Mouse (Mus musculus) liver, postnatal 0 days (tissue): ENCODE results near the gene Scgb2b11.
"Not testable (repeated sequence)": the region's sequence is repeated elsewhere in the genome, so short reads cannot be mapped to it uniquely, and the experiment has no call there.

Experiments used
- CTCF ChIP-seq: sonication (generic); IDR thresholded peaks from 2 replicates; pipeline ENCODE4 v1.5.1; 2016; ENCODE audit warnings: antibody characterized with exemption, low read depth
- EP300 ChIP-seq: IDR thresholded peaks from 2 replicates; pipeline ENCODE4 v1.6.1; 2016; ENCODE audit warnings: antibody characterized with exemption, low read depth, mild to moderate bottlenecking

DNA sequence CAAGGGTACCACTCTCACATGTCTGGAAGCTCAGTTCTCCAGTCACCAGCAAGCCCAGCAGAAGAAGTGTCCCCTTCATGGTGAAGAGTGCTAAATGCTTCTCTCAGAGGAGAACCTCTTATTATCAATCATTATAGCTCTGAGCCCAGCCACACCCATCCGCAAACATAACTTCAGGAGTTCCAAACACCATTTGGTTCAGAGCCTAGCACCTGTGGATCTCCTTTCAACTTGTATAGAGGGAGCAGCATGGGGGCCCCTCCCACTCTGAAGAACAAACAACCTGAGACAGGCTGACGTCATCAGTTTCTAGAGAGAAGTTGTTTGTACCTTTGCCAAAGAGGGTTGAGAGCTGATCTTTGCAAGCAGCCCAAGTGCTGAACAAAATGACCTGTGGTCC is at the start of gene Scgb2b11:
- TF ChIP-seq CTCF, EP300: not testable (repeated sequence)
